Mouse (Mus musculus): ENCODE data around the gene Ube2e1. TPM values are rescaled to one million over a fixed set of nuclear protein-coding genes. Genes with fewer than 3 reads are reported as not detected.
"Not testable (repeated sequence)": the region's sequence is repeated elsewhere in the genome, so short reads cannot be mapped to it uniquely, and the experiment has no call there.

Ube2e1 gene
- polyA plus RNA-seq, 1 experiment from 2014 or later, result 197 TPM

DNA sequence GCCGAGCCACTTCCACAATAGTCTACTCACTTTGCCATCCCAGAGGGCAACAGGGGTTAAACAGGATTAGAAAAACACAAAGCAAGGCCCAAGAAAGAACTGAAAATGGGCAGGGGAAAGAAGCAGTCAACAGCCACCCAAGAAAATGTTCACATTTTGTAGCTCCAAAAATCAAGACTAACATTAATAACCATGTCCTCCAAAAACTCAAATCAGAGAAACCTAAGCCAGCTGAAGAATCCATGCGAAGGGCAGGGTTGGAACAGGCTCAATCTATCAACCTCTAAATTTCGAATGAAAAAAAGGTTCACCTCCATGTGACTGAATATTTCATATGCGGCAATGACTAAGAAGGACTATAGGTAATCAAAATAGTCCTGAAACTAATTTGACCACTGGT is 94.3 kb downstream of the Ube2e1 start:
- no peaks in the 10 kb centered on the region for H3K36me3 ChIP-seq
- H3K27me3 ChIP-seq (replicated peaks), result no peaks in the 10 kb centered on the region
- H3K4me1 ChIP-seq, result no peaks in the 10 kb centered on the region
- H3K9ac ChIP-seq, result no peak overlapping the region
- no peak for ATAC-seq (ENCODE audit: low FRiP score, low read depth)
- H3K9me3 ChIP-seq, result no peaks in the 10 kb centered on the region
- 72% methylated on average over 4 of the region's 4 CpGs for WGBS
- no peak overlapping the region for H3K4me3 ChIP-seq
- H3K4me2 ChIP-seq (replicated peaks), result peak overlapping the region; percentile 73
- no peak overlapping the region for H3K27ac ChIP-seq

DNA sequence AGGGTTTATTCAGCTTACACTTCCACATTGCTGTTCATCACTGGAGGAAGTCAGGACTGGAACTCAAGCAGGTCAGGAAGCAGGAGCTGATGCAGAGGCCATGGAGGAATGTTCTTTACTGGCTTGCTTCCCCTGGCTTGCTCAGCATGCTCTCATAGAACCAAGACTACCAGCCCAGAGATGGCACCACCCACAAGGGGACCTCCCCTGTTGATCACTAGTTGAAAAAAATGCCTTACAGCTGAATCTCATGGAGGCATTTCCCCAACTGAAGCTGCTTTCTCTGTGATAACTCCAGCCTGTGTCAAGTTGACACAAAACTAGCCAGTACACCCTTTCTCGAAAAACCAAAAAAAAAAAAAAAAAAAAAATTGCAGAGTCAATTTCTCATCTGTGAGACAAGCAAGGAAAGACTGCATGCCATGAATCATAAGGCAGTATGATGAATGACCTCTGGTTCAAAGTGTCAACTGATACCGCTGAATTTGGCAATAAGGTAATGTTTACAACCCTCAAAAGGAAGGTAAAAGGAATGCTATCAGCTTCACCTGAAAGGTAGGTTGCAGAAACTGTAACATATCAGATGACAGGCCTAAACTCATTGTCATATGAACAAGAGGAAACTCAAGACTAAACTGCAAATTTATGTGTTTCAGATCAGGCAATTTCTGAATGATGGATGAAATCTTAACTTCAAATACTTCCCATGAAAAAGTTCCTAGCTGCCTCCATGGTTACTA is 95.0 kb downstream of the Ube2e1 start:
- 90% methylated on average over 2 of the region's 2 CpGs for WGBS
- H3K4me3 ChIP-seq; H3K27ac ChIP-seq; H3K9me3 ChIP-seq; H3K27me3 ChIP-seq (replicated peaks); ATAC-seq (ENCODE audit: low FRiP score, low read depth); H3K9ac ChIP-seq; H3K4me1 ChIP-seq; H3K36me3 ChIP-seq; H3K4me2 ChIP-seq (replicated peaks): not testable (repeated sequence)

- no peak overlapping the region for H3K27ac ChIP-seq
- no peaks in the 10 kb centered on the region for H3K4me1 ChIP-seq
- H3K27me3 ChIP-seq (replicated peaks), result no peaks in the 10 kb centered on the region
- H3K9me3 ChIP-seq, result no peaks in the 10 kb centered on the region
- H3K4me3 ChIP-seq, result no peak overlapping the region
- 72% methylated on average over 5 of the region's 5 CpGs for WGBS
- no peaks in the 10 kb centered on the region for H3K36me3 ChIP-seq
- H3K9ac ChIP-seq, result no peak overlapping the region
- ATAC-seq (ENCODE audit: low FRiP score, low read depth), result no peak
- no peak overlapping the region for H3K4me2 ChIP-seq (replicated peaks)
Measured at GRCm38 (mm10) chr14:18233981-18234960, 97.4 kb downstream of the Ube2e1 start.

- Histone ChIP-seq H3K4me3 (no peak overlapping the region), H3K27me3 (replicated peaks) (no peaks in the 10 kb centered on the region), H3K9ac (no peak overlapping the region), H3K4me2 (replicated peaks) (no peak overlapping the region), H3K4me1 (no peaks in the 10 kb centered on the region), H3K36me3 (no peaks in the 10 kb centered on the region), H3K9me3 (no peaks in the 10 kb centered on the region), H3K27ac (no peak overlapping the region)
- ATAC-seq (ENCODE audit: low FRiP score, low read depth), result no peak
- 92% methylated on average over 2 of the region's 2 CpGs for WGBS
Measured at GRCm38 (mm10) chr14:18233076-18233475, 98.6 kb downstream of the Ube2e1 start.

Other genes starting within 250 kb of the Ube2e1 start
- gene Nr1d2, start 92.7 kb downstream of the Ube2e1 start, polyA plus RNA-seq (2016; fragmentation: Nextera tagmentation; extraction: Ambion mirVana), result 4.8 TPM in 2 replicates
- gene Nkiras1, start 60.7 kb downstream of the Ube2e1 start, polyA plus RNA-seq (2016; fragmentation: Nextera tagmentation; extraction: Ambion mirVana), result 27.7 and 30.4 TPM in 2 replicates
- gene Rpl15, start 60.5 kb downstream of the Ube2e1 start, polyA plus RNA-seq (2016; fragmentation: Nextera tagmentation; extraction: Ambion mirVana), result 347 and 356 TPM in 2 replicates

All from neural tube, embryonic 12.5 days (tissue).